26 mouse cellular contexts compared by ENCODE assay signal in genomic region chr8:124303211-124303902, GRCm38 (mm10).
DNase-seq lines count a peak whose midpoint lies in the region.
"Had no signal": no experiment of that assay in that cellular context is flagged by ENCODE, and none has a peak within 500 bp of the region (broad histone marks: within the 10 kb centered on the region; RNA-seq: fewer than 3 reads in every experiment).

No protein-coding gene starts in this region.

- H3K36me3 ChIP-seq in forebrain, embryonic 10.5 days (replicated peaks), result peaks cover 64% of the 10 kb centered on the region

- no peaks in the 10 kb centered on the region for H3K27me3 ChIP-seq in forebrain, embryonic 10.5 days (ENCODE audit: poor library complexity, severe bottlenecking)
- H3K27me3 ChIP-seq: forebrain, embryonic 13.5 days; heart, embryonic 13.5 days; neural tube, embryonic 13.5 days had no signal

- peaks cover 11% of the 10 kb centered on the region; the same call in 1 of the 2 replicates for H3K4me1 ChIP-seq in forebrain, embryonic 10.5 days
- H3K4me1 ChIP-seq: forebrain, embryonic 13.5 days had no signal

- peak; percentile 45 for DNase-seq in kidney, adult 11 months
- DNase-seq in kidney, postnatal 4 days, result no peak
- peak; percentile 55 for DNase-seq in gonadal fat pad, adult 2 months (ENCODE audit: low read depth)
- DNase-seq in kidney, adult 9 months, result peak; percentile 56
- DNase-seq in kidney, postnatal 14 days, result peak; percentile 52
- DNase-seq in urinary bladder, postnatal 4 days (ENCODE audit: low spot score in 2 of 2), result no peak
- DNase-seq in forebrain, embryonic 10.5 days (ENCODE audit: extremely low spot score, low spot score), result no peak
- DNase-seq in adrenal gland, adult 18-20 months (ENCODE audit: low spot score in 2 of 2), result no peak
- DNase-seq: adrenal gland, postnatal 25 days; cerebellum, adult 11-12 months; cerebellum, postnatal 10 days; gastrocnemius, adult 2 months; gastrocnemius, postnatal 36 days; heart, adult 2 months; heart, postnatal 10 days; layer of hippocampus, adult 9-11 months; liver; lung, adult 2 months; lung, postnatal 10 days; thymus, postnatal 4 days had no signal

- H3K4me3 ChIP-seq in forebrain, embryonic 10.5 days, result no peak overlapping the region
- H3K4me3 ChIP-seq: erythroblast, embryonic 14.5 days; forebrain, embryonic 13.5 days; gastrocnemius, adult 2 months; heart, adult 2 months; heart, embryonic 13.5 days; neural tube, embryonic 13.5 days had no signal

- H3K9me3 ChIP-seq in forebrain, embryonic 10.5 days, result no peaks in the 10 kb centered on the region
- H3K9me3 ChIP-seq: forebrain, embryonic 13.5 days; heart, embryonic 13.5 days; neural tube, embryonic 13.5 days had no signal

- no peak overlapping the region for H3K27ac ChIP-seq in forebrain, embryonic 10.5 days
- H3K27ac ChIP-seq: forebrain, embryonic 13.5 days; gastrocnemius, adult 2 months; heart, adult 2 months; heart, embryonic 13.5 days; liver, embryonic 14.5 days; macrophage had no signal

- WGBS in forebrain, embryonic 10.5 days, result 95% methylated on average over 15 of the region's 15 CpGs

Comparison
In these comparisons a context has a peak if more than half of its experiments do, and no peak if none do; other contexts are left out.
1. DNase-seq: peak in kidney, adult 11 months (single experiment), gonadal fat pad, adult 2 months (single experiment), kidney, adult 9 months (single experiment) and kidney, postnatal 14 days (single experiment); none in kidney, postnatal 4 days (0 of 2), urinary bladder, postnatal 4 days (0 of 2), forebrain, embryonic 10.5 days (single experiment) and adrenal gland, adult 18-20 months (0 of 2).